Mouse (Mus musculus) cerebellum, adult 11-12 months (tissue): ENCODE data around the gene Chrm4.

Experiments
- DNase-seq: peaks from one replicate; pipeline ENCODE4 v3.0.0; 2022

Gene Chrm4

DNA sequence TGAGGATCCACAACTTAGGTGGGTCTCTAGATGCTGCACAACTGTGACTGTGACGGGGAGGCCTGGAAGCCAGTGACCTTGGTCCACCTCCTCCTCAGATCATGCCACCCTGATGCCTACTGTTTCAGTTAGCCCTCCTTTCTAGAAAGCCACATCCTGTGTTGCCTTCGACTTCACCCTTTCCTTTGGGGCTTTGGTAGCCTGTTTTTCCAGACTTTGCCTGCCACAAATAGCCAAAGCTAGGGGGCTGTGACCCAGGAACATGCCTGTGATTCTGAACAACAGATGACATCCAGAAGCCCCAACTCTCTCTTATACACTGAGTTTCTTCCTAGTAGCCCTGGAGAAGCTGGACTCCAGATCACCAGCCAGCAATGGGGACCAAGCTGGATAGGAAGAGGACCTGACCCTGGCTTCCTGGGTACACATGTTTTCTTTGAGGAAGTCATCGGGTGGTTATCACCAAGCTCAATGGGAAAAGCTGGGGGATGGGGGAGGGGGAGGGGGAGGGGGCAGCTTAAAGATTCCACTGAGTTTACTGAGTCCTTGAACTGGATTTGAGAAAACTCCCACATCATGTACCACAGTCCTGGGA, 37.7 kb downstream of the Chrm4 start:
- DNase-seq: no peak

DNA sequence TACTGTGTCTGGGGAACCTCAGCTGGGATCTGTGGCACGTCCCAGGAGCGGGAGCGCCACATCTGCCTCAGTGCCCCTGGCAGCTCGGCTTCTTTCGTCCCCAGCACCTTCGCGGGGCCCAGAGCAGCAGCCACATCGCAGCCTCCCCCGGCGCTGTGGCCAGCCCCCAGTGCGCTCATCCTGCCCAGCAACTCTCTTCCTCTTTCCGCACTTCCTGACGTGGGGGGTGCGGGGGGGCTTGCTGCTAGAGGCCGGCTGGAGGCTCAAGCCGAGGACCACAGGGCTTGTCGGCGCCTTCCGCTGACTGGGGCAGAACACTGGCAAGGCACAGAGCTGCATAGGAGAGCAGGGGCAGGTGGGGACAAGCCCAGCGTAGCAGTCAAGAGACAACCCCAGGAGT, 38.4 kb downstream of the Chrm4 start:
- DNase-seq: peak; percentile 54

DNA sequence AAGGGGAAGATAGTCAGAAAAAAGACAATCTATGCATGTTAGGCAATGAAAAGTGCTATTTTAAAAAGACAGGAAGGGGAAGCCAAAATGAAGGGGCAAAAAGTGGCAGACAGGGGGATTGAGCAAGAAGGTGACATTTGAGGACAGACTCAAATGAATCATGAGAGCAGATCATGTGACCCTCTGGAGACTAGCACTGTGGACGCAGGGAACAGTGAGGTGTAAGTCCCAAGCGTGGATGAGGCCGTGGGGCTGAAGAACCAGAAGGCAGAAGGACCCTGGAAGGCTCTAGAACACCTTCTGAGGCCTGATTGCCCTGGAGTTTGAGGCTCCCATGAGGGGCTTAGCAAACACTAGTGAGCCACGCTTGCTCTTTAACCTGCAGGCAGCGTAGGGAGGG, 39.3 kb downstream of the Chrm4 start:
- DNase-seq: no peak

DNA sequence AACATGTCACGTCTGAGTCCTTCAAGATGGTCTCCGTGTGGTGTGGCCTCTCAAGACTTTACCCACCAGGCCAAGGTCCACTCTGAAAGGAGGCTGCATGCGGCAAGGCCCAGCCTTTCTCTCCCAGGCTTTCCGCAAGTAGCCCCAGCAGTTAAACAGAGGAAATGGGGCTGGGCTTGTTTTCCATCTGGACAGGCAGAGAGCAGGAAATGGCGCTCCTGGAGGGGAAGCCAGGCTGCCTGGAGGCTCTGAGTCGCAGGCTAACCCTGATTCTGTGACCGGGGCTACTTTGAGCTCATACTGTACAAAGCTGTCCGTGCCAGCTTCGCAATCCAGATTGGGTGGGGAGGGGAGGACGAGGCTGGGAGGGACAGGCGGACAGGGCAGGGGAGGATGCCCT, 40.9 kb downstream of the Chrm4 start:
- DNase-seq: peak; percentile 37

DNA sequence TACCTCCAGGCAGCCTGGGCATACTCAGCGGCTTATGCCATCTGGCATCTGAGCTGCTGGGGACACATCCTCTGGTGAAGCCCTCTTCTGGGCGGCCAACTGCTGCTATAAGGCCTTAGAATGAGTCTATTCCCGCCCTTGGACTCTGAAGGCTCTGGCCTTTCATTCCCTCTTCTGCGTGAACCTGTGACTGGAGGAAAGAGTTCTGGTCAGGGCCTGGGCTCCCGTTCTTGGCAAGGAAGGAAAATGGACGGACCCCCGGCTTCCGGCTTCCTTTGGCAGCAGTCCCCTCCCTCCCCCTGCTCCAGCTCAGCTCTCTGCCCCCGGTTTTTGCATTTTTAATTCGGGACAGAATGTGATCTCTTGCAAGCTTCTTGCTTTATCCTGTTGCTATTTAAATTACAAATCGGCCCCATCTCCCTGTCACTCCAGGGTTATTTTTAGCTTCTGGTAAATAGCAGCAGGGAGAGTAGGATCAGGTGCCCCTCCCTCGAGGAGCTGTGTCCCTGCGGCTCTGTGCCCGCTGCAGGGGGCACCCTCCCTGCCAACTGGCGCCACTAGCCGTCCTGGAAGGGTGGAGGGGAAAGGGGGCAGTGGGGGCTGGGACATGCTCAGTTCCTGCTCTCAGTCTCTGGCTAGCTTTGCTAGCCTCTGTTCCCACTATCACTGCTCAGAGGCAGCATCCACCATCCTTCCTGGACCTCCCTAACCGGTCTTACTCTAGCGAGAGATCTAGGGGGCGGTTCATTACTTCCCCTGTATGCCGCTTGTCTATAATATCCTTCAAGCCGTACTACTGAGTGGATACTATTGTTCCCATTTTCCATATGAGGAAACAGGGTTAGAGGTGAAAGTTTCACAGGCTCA, 44.4 kb downstream of the Chrm4 start:
- peak; percentile 91 for DNase-seq

DNA sequence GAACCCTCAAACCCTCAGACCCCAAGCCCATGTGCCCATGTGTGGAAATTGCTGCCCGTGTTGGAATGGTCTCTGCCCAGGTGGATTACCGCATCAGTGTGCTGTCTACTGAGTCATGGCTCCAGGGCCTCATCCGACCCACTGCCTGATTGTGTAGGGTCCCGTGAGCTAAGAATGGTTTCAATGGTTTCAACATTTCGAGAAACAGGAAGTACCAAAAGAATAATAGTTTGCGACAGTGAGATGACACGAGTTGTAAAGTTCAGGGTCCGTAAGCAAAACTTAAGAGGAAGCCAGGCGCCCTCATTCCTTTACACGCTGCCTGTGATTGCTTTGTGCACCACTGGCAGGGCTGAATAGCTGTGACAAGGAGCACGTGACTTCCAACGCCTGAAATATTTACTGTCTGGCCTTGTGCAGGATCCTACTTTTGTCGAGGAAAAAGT, 45.1 kb downstream of the Chrm4 start:
- DNase-seq: peak; percentile 34

DNA sequence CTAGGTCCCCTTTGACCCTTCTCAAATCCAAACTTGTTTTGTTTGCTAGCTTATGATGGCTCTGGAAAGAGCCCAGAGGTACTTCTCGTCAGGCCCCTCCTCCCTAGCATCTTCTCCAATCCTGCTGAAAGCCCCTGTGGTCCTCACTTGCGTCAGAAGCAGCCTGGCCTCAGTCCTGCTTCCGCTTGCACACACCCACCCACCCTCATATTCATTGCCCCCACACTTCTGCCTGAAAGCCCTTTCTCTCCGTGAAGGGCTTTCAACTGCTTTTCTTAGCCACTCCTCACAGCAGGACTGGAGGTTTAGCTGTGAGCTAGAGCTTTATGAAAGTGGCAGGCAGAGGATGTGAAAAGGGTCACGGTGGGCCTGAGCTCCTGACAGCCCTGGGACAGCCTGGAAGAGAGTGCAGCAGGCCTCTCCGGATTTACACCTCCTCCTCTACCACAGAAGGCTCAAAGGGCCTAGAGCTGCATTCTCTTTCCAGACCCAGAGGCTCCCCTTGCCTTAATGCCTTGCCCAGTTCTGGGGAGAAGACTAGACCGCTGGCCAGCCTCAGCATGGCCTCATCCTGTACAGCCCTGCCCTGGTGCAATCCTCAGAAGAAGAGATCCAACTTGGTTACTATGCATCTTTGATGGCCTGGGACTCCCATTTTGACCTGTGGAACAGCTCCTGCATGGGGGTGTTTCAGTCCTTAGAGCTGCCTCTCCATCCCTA, 46.5 kb downstream of the Chrm4 start:
- DNase-seq: no peak

DNA sequence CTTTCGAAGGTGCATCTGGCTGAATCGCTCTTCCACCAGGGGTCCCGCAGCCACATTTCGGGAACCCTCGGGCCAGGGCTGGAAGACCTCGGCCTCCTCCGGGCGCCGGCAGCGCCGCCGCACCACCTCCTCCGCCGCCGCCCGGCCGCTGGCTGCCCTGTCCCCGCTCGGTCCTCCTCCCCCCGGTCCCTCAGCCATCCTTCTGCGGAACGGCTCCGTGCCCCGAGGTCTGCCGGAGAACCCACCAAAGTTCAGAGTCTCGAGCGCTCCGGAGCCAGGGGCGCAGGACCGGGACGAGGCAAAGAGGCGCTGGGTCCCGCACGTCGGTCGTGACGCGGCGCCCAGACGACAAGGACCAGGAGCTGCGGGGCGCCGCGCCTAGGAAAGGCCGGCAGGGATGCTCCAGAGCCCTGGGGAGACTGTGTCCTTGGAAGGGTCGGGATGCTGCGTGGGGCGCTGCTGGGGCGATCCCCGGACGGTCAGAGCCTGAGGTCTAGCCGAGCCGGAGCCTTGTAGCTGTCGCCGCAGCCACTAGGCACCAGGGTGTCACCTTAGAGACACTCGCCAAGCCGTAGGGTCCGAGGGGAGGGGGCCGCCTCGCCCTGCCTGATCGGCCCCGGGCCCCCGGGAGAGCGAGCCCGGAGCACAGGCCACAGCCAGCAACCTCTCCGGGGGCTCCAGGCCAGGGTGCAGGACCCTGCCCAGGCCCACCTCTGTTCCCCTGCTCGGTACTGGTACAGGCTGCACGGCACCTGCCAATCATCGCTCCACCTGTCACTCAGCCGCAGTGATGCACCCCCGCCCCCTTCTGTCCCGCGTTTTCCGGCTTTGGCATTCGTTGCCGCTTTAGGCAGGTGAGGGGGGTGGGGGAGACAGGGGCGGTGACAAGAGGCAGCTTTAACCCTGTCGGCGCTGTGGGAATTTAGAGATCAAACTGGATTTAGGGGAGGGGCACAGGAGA, 48.8 kb downstream of the Chrm4 start, which contains the start of gene Dgkz:
Dgkz (minus strand) TSS at position 284 of the 961 bp plus-strand sequence.
- DNase-seq: peak; percentile 61

DNA sequence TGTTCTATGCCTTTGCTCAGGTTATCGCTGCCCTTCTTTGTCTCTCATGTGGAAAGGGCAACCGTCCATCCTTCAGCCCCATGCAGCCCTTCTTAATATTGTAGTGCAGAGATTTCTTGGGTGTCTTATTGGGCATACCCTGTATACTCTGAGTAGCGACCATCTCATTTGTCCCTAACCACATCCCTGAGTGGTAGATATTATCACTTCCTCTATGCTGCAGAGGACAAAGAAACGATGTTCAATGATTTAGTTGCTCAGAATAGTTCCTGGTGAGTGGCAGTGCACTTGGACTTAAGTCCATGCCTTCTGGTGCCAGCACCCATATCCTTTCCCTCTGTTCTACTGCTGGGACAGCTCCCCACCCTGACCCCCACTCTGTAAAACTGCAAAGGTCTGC, 50.9 kb downstream of the Chrm4 start:
- DNase-seq: no peak
